8 mouse cellular contexts compared by ENCODE assay signal in genomic region chr2:180432042-180432668, GRCm38 (mm10). TPM values are rescaled to one million over a fixed set of nuclear protein-coding genes. Genes with fewer than 3 reads are reported as not detected.
DNase-seq lines count a peak whose midpoint lies in the region; ATAC-seq and TF ChIP-seq lines count a peak whose summit lies in the region.

No protein-coding gene starts in this region.

- peak; percentile 64; the same call in 1 of the 2 replicates for ATAC-seq in intestine, embryonic 14.5 days (replicated peaks; ENCODE audit: low FRiP score, low TSS enrichment, low read depth)
- ATAC-seq in intestine, embryonic 16.5 days: no peak
- peak; percentile 65; the same call in 1 of the 2 replicates for ATAC-seq in midbrain, postnatal 0 days (ENCODE audit: low FRiP score)

- peak; percentile 98 for DNase-seq in intestine, embryonic 14.5 days (ENCODE audit: low spot score)
- peak; percentile 57 for DNase-seq in cerebellum, adult 9-11 months
- DNase-seq in frontal cortex, postnatal 25 days (ENCODE audit: low spot score in 2 of 2): peak; percentile 86 to 91
- peak; percentile 81 for DNase-seq in kidney, adult 18-20 months
- DNase-seq in limb, embryonic 10.5 days (ENCODE audit: low spot score): peak; percentile 92
- DNase-seq in midbrain, postnatal 0 days (ENCODE audit: low spot score): peak; percentile 85
- peak; percentile 63 to 64 for DNase-seq in spleen, postnatal 36 days (ENCODE audit: low spot score in 2 of 2)

- no peaks in the 10 kb centered on the region for H3K9me3 ChIP-seq in intestine, embryonic 14.5 days (ENCODE audit: control insufficient read depth, low read length)
- H3K9me3 ChIP-seq in intestine, embryonic 16.5 days (ENCODE audit: control insufficient read depth, low read length): no peaks in the 10 kb centered on the region
- no peaks in the 10 kb centered on the region for H3K9me3 ChIP-seq in limb, embryonic 10.5 days (replicated peaks)
- no peaks in the 10 kb centered on the region for H3K9me3 ChIP-seq in midbrain, postnatal 0 days (ENCODE audit: low read length)

- TF ChIP-seq CTCF in midbrain, postnatal 0 days (IDR thresholded peaks at IDR 0.05): peak; percentile 90

- H3K27me3 ChIP-seq in intestine, embryonic 14.5 days (replicated peaks; ENCODE audit: control insufficient read depth, insufficient read depth, low read length): no peaks in the 10 kb centered on the region
- no peaks in the 10 kb centered on the region for H3K27me3 ChIP-seq in intestine, embryonic 16.5 days (replicated peaks; ENCODE audit: control insufficient read depth, insufficient read depth, low read length)
- no peaks in the 10 kb centered on the region for H3K27me3 ChIP-seq in limb, embryonic 10.5 days (ENCODE audit: low read depth, poor library complexity, severe bottlenecking)
- no peaks in the 10 kb centered on the region for H3K27me3 ChIP-seq in midbrain, postnatal 0 days (ENCODE audit: insufficient read depth, low read length)

- no peak overlapping the region for H3K27ac ChIP-seq in intestine, embryonic 14.5 days (ENCODE audit: low read depth)
- no peak overlapping the region for H3K27ac ChIP-seq in intestine, embryonic 16.5 days (ENCODE audit: low read length)
- H3K27ac ChIP-seq in limb, embryonic 10.5 days: no peak overlapping the region
- H3K27ac ChIP-seq in midbrain, postnatal 0 days (ENCODE audit: low read depth, low read length): no peak overlapping the region

- H3K9ac ChIP-seq in intestine, embryonic 14.5 days (ENCODE audit: low read length): no peak overlapping the region
- no peak overlapping the region for H3K9ac ChIP-seq in intestine, embryonic 16.5 days (ENCODE audit: low read depth, low read length)
- H3K9ac ChIP-seq in midbrain, postnatal 0 days (replicated peaks; ENCODE audit: low read length, poor library complexity, severe bottlenecking): no peak overlapping the region

- H3K4me2 ChIP-seq in intestine, embryonic 14.5 days (ENCODE audit: low read length): no peak overlapping the region
- no peak overlapping the region for H3K4me2 ChIP-seq in intestine, embryonic 16.5 days (ENCODE audit: low read depth, low read length)
- no peak overlapping the region for H3K4me2 ChIP-seq in midbrain, postnatal 0 days (ENCODE audit: low read depth, low read length, poor library complexity, severe bottlenecking)

- H3K4me3 ChIP-seq in intestine, embryonic 14.5 days (ENCODE audit: low read depth, low read length): no peak overlapping the region
- H3K4me3 ChIP-seq in intestine, embryonic 16.5 days (ENCODE audit: low read length): no peak overlapping the region
- H3K4me3 ChIP-seq in limb, embryonic 10.5 days: no peak overlapping the region
- H3K4me3 ChIP-seq in midbrain, postnatal 0 days (ENCODE audit: low read depth, low read length): no peak overlapping the region

- no peaks in the 10 kb centered on the region for H3K4me1 ChIP-seq in intestine, embryonic 14.5 days (replicated peaks; ENCODE audit: control insufficient read depth, insufficient read depth, low read length)
- no peaks in the 10 kb centered on the region for H3K4me1 ChIP-seq in intestine, embryonic 16.5 days (ENCODE audit: control insufficient read depth, insufficient read depth, low read length)
- peaks cover 44% of the 10 kb centered on the region for H3K4me1 ChIP-seq in limb, embryonic 10.5 days
- H3K4me1 ChIP-seq in midbrain, postnatal 0 days (ENCODE audit: insufficient read depth, low read length): no peaks in the 10 kb centered on the region

- H3K36me3 ChIP-seq in intestine, embryonic 14.5 days (ENCODE audit: control insufficient read depth, insufficient read depth, low read length): no peaks in the 10 kb centered on the region
- H3K36me3 ChIP-seq in intestine, embryonic 16.5 days (ENCODE audit: control insufficient read depth, insufficient read depth, low read length): no peaks in the 10 kb centered on the region
- H3K36me3 ChIP-seq in limb, embryonic 10.5 days: no peaks in the 10 kb centered on the region
- no peaks in the 10 kb centered on the region for H3K36me3 ChIP-seq in midbrain, postnatal 0 days (ENCODE audit: insufficient read depth, low read length)

- 18% methylated on average over 10 of the region's 10 CpGs for WGBS in intestine, embryonic 14.5 days
- 23% methylated on average over 10 of the region's 10 CpGs for WGBS in intestine, embryonic 16.5 days
- WGBS in limb, embryonic 10.5 days: 14% methylated on average over 10 of the region's 10 CpGs
- WGBS in midbrain, postnatal 0 days: 22% methylated on average over 10 of the region's 10 CpGs

RNA-seq across cellular contexts. Expression of gene Slco4a1, which starts 23.9 kb away (rescaled TPM):
- polyA plus RNA-seq in intestine, embryonic 14.5 days (2014; fragmentation: Nextera tagmentation; extraction: Ambion mirVana): 1.5 and 2.3 TPM in 2 replicates
- 2.2 TPM in 2 replicates for polyA plus RNA-seq in intestine, embryonic 16.5 days (2015; fragmentation: Nextera tagmentation; extraction: Ambion mirVana)
- 0.41 and 1.8 TPM in 2 replicates for polyA plus RNA-seq in limb, embryonic 10.5 days (2016; fragmentation: Nextera tagmentation; extraction: Ambion mirVana)
- total RNA-seq in midbrain, postnatal 0 days (2014; rRNA removed): 1.5 and 5.1 TPM in 2 replicates
- polyA plus RNA-seq in midbrain, postnatal 0 days (2015; fragmentation: Nextera tagmentation; extraction: Ambion mirVana): 2.5 and 2.8 TPM in 2 replicates
